Mouse (Mus musculus) ES-E14 (cell line): Measurements from ENCODE around the gene Srd5a1. TPM values are rescaled to one million over a fixed set of nuclear protein-coding genes. Genes with fewer than 3 reads are reported as not detected.

Source experiments
- DNase-seq: peaks from one replicate; pipeline ENCODE4 v3.0.0-alpha.2; 2013; ENCODE audit warnings: low read depth, low spot score
- H3K27ac ChIP-seq: 2 replicates; pipeline ENCODE4 v1.5.1; 2012; ENCODE audit warnings: low read depth, mild to moderate bottlenecking, low read length, moderate library complexity, mixed read lengths; ENCODE audit not compliant: poor library complexity, insufficient read depth, severe bottlenecking
- H3K36me3 ChIP-seq: 2 replicates; pipeline ENCODE4 v1.6.1; 2012; ENCODE audit warnings: mild to moderate bottlenecking, low read length, moderate library complexity, mixed read lengths; ENCODE audit not compliant: control insufficient read depth, poor library complexity, insufficient read depth, severe bottlenecking
- H3K4me1 ChIP-seq, 2 experiments: fragments of 150-350 bp in 1 of 2; sonication (generic) in 1 of 2; 2 replicates each; pipeline ENCODE4 v1.6.1; 2012; ENCODE audit warnings: low read length in 2 of 2, mild to moderate bottlenecking in 1 of 2, mixed read lengths in 1 of 2; ENCODE audit not compliant: control insufficient read depth in 2 of 2, insufficient read depth in 2 of 2, poor library complexity in 1 of 2
- H3K4me3 ChIP-seq, 2 experiments: fragments of 150-350 bp in 1 of 2; sonication (generic) in 1 of 2; 2 replicates each; pipeline ENCODE4 v1.5.1; 2012; ENCODE audit warnings: low read length in 2 of 2, low read depth in 1 of 2, mild to moderate bottlenecking in 1 of 2, mixed read lengths in 1 of 2; ENCODE audit not compliant: insufficient read depth in 1 of 2, poor library complexity in 1 of 2, severe bottlenecking in 1 of 2
- H3K9ac ChIP-seq: 2 replicates; pipeline ENCODE4 v1.6.1; 2012; ENCODE audit warnings: low read depth, mild to moderate bottlenecking, low read length, mixed read lengths; ENCODE audit not compliant: poor library complexity, insufficient read depth, severe bottlenecking
- H3K9me3 ChIP-seq: fragments of 150-350 bp; sonication (generic); 2 replicates; pipeline ENCODE4 v1.6.1; 2012; ENCODE audit warnings: low read depth, mild to moderate bottlenecking, low read length; ENCODE audit not compliant: control insufficient read depth, insufficient read depth
- CHD2 ChIP-seq: IDR thresholded peaks from 2 replicates; pipeline ENCODE4 v1.6.1; 2014; ENCODE audit warnings: mild to moderate bottlenecking, low read depth, low read length, inconsistent platforms
- HCFC1 ChIP-seq: IDR thresholded peaks from 2 replicates; pipeline ENCODE4 v1.6.1; 2012; ENCODE audit warnings: low read length, inconsistent platforms, borderline replicate concordance; ENCODE audit not compliant: insufficient read depth
- MAFK ChIP-seq: IDR thresholded peaks from 2 replicates; pipeline ENCODE4 v1.6.1; 2014; ENCODE audit warnings: mild to moderate bottlenecking, low read depth, low read length, inconsistent platforms; ENCODE audit not compliant: insufficient read depth
- ZC3H11A ChIP-seq: IDR thresholded peaks from 2 replicates; pipeline ENCODE4 v1.6.1; 2012; ENCODE audit warnings: low read depth, mild to moderate bottlenecking, inconsistent platforms, low read length, borderline replicate concordance
- ZNF384 ChIP-seq: IDR thresholded peaks from 2 replicates; pipeline ENCODE4 v1.6.1; 2012; ENCODE audit warnings: low read depth, low read length, inconsistent platforms
- in situ Hi-C, 2 experiments: fragments of 600-800 bp; cut with MboI; formaldehyde crosslinking; loops; one replicate each; pipeline ENCODE4 v1.15.1; 2025; ENCODE audit warnings: low sequenced_read_pairs in 2 of 2, inconsistent platforms in 1 of 2; ENCODE audit not compliant: unreplicated experiment in 2 of 2
- total RNA-seq: library from RNA; depleted of rRNA; stranded (reverse); fragments of 300-350 nt; gene quantifications from 2 replicates; pipeline ENCODE4 v1.2.3, GENCODE M21; 2012

Srd5a1 gene
- total RNA-seq, 1 experiment = 11.5 TPM

GRCm38 (mm10) chr13:69564573-69564972 lies 46.7 kb downstream of the Srd5a1 start:
- no peak overlapping the region for H3K4me3 ChIP-seq
- in situ Hi-C loops = no loop called here
- H3K9ac ChIP-seq = no peak overlapping the region
- H3K27ac ChIP-seq = no peak overlapping the region
- H3K4me1 ChIP-seq = no peaks in the 10 kb centered on the region
- TF ChIP-seq MAFK (no peak), ZNF384 (no peak), ZC3H11A (no peak), HCFC1 (no peak)
- no peaks in the 10 kb centered on the region for H3K9me3 ChIP-seq
- H3K36me3 ChIP-seq = no peaks in the 10 kb centered on the region
- DNase-seq = no peak

GRCm38 (mm10) chr13:69563905-69564304 lies 47.3 kb downstream of the Srd5a1 start:
- in situ Hi-C loops = no loop called here
- TF ChIP-seq MAFK = no peak
- no peak for TF ChIP-seq ZNF384
- no peak for TF ChIP-seq CHD2
- no peak for TF ChIP-seq HCFC1
- no peak for TF ChIP-seq ZC3H11A

GRCm38 (mm10) chr13:69562654-69563574 lies 48.3 kb downstream of the Srd5a1 start:
- Histone ChIP-seq H3K27ac (no peak overlapping the region), H3K9me3 (no peaks in the 10 kb centered on the region), H3K4me1 (no peaks in the 10 kb centered on the region), H3K4me3 (no peak overlapping the region), H3K36me3 (no peaks in the 10 kb centered on the region), H3K9ac (no peak overlapping the region)
- DNase-seq = no peak
- in situ Hi-C loops = no loop called here
- no peak for TF ChIP-seq CHD2
- no peak for TF ChIP-seq ZC3H11A
- no peak for TF ChIP-seq MAFK
- TF ChIP-seq ZNF384 = no peak
- no peak for TF ChIP-seq HCFC1

More at GRCm38 (mm10) chr13:69563905-69564304, 47.3 kb downstream of the Srd5a1 start:
- H3K4me1 ChIP-seq = no peaks in the 10 kb centered on the region
- H3K4me3 ChIP-seq = no peak overlapping the region
- H3K9me3 ChIP-seq = no peaks in the 10 kb centered on the region
- DNase-seq = no peak
- H3K27ac ChIP-seq = no peak overlapping the region
- no peak overlapping the region for H3K9ac ChIP-seq
- no peaks in the 10 kb centered on the region for H3K36me3 ChIP-seq

GRCm38 (mm10) chr13:69562004-69562403 lies 49.2 kb downstream of the Srd5a1 start:
- Histone ChIP-seq H3K4me1 (no peaks in the 10 kb centered on the region), H3K27ac (no peak overlapping the region), H3K36me3 (no peaks in the 10 kb centered on the region), H3K4me3 (no peak overlapping the region), H3K9ac (no peak overlapping the region), H3K9me3 (no peaks in the 10 kb centered on the region)
- no peak for TF ChIP-seq MAFK
- TF ChIP-seq CHD2 = no peak
- no peak for TF ChIP-seq HCFC1
- TF ChIP-seq ZNF384 = no peak
- no peak for TF ChIP-seq ZC3H11A
- no peak for DNase-seq
- in situ Hi-C loops = no loop called here
